Mouse (Mus musculus) cerebellum, postnatal 10 days (tissue): Measurements from ENCODE around the gene Itga8.

Experiments used
- DNase-seq, 2 experiments: peaks; one replicate each; pipeline ENCODE4 v3.0.0; 2021; ENCODE audit warnings: mixed read lengths in 2 of 2

Gene Itga8

DNA sequence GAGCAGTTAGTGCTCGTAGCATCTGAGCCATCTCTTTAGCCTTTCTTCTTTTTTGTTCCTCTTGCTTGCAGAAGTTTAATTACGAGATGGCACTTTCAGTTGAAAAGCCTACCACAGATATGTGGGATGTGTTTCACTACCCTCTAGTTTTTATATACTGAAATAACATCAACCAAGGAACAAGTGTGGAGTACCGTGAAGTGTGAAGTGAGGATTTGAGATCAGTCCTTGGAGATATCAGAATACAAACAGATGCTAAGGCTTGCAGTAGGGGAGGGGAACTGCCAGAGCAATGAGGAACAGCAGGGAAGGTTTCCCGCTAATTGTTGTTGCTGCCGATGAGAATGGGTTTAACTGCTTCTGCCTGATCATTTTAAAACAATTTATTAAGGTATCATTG is 114.1 kb downstream of the Itga8 start:
- DNase-seq: no peak

DNA sequence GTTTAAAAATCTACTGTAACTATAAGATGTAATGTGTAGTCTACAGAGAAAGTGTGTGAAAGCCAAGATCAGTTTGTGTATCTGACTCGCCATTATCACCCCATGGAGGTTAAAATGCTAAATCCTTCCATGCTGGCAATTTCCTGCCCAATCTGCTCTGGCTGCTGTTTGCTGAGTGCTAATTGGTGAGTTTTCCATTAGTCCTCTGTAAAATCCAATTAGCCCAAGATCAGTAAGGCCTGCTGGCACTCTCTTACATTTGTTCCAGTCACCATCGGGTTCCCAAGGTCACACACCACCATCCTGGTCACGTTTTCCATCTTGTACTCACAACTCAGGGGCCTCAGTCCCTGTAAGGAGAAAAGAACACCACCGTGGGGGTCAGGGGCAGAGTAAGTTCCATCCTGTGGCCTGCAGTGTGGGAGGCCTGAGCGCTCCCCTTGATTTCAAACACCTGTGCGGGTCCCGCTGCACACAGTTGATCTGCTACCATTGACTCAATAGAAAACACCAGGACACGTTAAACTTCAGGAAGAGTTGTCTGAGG is 119.2 kb downstream of the Itga8 start:
- DNase-seq: no peak

- no peak for DNase-seq
Observed at GRCm38 (mm10) chr2:12180635-12181034, 121.1 kb downstream of the Itga8 start.

DNA sequence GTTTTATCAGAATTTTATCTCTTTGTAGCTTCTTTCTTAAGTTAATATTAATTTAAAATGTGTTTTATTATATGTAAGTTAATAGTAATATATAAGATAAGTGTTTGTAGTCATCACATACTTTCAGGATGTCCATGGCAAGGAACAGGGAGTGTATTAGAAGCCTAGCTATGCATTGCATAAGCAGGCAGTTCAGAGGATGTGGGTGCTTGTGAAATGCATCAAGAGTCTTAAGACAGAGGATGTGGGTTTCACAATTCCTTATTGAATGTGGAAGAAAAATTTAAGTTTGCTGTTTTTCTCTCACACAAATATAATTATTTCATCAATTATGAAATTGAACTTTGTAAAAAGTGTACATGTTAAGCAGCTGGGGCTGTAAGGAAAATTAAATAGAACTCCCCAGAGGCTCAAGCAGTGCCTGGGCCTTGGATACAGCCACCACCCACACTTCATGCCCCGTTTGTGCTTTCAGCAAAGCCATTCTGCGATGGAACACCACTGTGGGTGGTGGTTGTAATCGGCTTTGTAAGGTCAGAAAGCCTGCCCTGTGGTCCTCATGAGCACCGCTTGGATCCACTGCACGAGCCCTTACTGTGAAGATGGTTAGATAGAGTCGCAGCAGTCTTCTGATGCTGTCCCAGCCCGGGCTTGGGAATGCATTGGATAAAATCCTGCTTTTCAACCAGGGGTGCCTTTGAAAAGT is 126.8 kb downstream of the Itga8 start:
- DNase-seq: no peak

- no peak for DNase-seq
Observed at GRCm38 (mm10) chr2:12170221-12170620, 131.5 kb downstream of the Itga8 start.

DNA sequence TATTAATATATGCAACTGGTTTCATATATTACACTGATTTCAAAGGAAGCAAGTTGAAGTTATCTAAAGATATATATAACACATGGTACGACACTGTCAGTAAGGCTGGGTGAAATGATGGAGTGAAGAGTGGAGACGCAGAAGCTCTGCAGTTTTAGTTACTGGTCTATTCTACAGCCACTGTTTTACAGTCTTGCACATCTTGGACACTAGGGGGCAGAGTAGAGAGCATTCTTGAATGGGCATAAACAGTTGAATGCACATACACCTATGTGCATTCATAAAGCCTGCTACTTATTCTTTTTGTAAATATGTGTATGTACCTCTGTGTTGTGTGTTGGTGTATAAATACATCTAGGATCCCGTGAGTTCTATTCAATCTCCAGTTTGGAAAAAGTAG is 141.2 kb downstream of the Itga8 start:
- DNase-seq: peak; percentile 71 to 76

- DNase-seq: no peak
Observed at GRCm38 (mm10) chr2:12157001-12157400, 144.7 kb downstream of the Itga8 start.

DNA sequence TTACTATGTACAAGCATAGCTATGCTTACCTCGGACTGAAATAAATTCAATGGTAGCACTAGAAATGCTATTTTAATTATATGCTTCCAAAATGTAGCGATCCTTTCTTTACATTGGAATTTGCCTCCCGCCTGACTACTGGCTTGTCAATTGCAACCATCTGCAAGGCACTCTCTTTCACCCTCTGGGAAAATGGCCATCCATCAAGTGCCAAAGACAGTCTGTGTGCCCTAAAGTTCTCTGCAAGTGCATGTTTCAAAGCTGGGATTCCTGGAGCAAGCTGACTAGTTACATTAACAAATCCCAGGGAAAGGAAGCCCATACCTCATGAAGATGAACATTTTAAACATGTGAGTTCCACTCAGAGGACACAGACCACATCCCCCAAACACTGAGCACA is 145.3 kb downstream of the Itga8 start:
- no peak for DNase-seq

DNA sequence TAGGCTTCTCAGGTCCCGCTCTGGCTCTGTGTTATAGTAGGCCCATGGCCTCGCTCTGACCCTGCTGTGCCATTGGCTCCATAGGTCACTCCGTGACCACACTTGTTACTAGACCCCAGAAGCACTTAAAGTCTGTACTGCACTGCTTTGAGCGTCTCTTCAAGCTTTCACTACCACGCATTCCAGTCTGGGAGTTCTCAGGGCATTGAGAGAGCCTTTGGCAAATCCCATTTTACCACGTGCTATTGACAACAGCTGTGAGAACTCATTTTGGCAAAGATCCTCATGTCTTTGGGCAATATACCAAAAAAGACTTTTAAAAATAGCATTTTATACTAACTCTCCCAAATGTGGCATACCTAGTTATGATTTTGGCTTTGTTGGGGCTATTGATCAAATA is 147.0 kb downstream of the Itga8 start:
- no peak for DNase-seq

DNA sequence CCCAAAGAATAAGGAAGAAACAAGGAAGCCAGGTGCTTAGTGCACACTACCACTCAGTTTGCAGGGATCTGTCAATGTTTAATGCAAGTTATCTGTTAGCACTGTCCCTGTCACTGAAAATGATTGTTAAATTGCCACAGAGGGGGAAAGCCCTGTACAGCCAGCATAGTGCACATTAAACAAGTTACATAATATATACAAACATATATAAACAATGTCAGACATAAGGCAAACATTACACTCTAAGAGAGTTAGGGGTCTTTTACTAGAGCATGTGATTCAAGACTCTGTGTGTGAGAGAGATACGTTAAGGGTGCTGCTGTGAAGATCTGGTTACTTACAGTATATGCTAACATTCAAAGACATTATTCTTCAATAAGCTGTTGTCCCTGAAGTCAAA is 148.2 kb downstream of the Itga8 start:
- DNase-seq: no peak

DNA sequence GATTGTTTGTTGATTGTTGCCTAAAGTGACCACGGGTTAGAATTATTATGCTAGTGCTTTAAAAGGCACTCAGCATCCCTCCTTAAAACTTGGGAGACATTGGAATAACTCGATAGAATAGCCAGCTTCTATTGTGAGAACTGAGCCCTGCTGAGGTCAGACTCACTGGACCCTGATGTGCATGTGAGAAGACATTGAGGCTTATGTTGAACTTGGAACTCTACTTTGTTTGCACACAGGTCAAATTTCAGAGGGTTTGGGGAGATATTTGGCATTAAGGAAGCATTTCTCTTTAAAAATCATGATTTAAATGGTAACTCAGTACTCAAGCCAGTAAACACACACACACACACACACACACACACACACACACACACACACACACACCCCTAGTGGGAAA is 153.8 kb downstream of the Itga8 start:
- no peak for DNase-seq

GRCm38 (mm10) chr2:12146612-12147011 is 155.1 kb downstream of the Itga8 start:
- DNase-seq: no peak

DNA sequence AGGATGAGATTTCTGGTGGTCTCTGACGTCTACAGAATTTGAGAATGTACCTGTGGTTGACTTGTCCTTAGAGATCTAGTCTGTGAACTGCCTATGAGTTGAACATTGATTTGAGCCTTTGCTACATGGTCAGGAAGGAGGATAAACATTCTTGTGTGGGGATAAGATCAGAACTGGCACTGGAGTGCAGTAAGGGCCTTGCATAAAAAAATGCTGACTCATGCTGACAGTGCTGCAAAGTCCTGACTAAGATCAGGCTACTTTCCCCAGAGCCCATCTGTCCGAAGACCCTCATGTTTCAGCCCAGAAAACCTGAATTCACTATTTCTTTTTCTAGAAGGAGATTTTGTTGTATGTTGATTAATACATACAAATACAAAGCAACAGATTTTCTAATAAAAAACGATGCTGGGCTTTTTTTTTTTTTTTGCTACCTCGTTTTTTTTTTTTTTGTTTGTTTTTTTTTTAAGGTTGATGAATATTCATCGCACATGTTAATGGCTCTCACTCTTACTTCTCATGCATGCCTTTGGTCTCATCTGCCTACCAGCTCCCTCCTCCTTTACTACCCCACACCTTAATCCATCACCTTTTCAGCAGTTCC is 162.9 kb downstream of the Itga8 start:
- no peak for DNase-seq

- DNase-seq: no peak
Observed at GRCm38 (mm10) chr2:12126580-12126979, 175.1 kb downstream of the Itga8 start.

DNA sequence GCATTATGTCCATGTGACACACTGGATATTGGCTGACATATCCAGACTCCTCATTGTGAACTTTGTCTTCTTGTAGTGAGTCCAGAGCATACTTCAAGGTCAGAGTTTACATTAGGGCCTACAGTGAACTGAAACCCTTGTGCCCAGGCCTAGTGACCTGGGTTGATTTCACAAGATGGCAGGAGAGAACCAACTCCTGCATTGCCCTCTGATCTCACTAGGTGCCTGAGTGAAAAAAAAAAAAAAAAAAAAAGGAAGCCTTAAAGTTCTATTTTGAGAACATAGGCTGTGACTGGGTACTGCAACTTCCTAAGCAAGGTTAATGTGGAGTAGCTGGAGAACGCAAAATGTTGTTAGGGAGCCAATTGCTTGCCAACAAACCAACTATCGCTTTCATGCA is 186.2 kb downstream of the Itga8 start:
- no peak for DNase-seq

DNA sequence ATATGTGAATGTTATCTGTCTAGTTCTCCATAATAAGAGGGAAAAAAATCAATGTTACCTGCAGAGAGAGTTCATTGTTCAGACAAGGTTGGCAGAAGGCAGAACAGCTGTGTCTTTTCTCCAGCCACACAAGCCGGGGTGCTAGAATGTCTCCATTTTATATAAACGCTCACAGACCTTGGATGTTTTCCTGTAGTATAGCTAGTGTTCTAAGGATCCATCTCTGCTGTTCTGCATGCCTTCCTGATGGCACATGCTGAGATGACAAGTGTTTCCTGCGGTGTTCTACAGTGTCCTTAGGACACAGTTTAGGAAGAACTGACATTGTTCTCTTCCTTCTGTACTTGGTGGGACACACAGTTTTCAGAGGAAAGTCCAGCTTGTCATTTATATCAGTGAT is 192.4 kb downstream of the Itga8 start:
- no peak for DNase-seq

DNA sequence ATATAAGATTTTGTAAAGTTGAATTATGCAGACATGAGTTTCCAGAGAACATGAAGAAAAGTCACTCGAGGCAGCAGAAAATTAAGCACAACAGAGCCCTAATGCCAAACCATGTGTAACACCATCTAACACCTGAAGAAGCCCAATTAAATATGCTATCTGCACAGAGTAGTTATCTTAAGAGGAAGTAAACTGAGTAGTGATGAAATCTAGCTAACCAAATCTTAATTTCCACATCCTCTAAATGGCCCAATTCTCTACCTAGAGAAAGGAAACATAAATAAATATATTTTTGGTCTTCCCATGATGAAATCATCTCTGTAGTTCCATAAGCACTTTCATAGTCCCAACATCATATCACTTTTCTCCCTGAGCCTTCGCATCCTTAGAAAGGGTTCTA is 193.4 kb downstream of the Itga8 start:
- DNase-seq: no peak

DNA sequence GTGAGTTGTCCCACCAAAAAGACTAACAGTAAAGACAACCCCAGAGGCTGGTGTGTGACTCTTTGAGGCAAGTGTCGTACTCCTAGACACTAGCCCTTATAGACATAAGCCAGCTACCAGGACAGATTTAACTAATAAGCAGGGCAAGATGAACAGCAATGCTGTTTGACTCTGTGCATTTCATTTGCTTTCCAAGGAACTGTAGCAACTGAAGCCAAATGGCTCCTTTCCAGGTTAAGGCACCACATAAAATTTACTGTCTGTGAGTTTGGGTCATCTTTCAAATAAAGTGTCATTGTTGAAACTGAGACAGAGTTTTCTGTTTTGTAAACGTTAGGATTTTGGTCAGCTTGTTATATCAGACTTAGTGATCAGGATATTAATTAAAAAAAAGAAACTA is 194.5 kb downstream of the Itga8 start:
- DNase-seq: peak; percentile 7 to 8

GRCm38 (mm10) chr2:12103183-12103582 is 198.5 kb downstream of the Itga8 start:
- no peak for DNase-seq

DNA sequence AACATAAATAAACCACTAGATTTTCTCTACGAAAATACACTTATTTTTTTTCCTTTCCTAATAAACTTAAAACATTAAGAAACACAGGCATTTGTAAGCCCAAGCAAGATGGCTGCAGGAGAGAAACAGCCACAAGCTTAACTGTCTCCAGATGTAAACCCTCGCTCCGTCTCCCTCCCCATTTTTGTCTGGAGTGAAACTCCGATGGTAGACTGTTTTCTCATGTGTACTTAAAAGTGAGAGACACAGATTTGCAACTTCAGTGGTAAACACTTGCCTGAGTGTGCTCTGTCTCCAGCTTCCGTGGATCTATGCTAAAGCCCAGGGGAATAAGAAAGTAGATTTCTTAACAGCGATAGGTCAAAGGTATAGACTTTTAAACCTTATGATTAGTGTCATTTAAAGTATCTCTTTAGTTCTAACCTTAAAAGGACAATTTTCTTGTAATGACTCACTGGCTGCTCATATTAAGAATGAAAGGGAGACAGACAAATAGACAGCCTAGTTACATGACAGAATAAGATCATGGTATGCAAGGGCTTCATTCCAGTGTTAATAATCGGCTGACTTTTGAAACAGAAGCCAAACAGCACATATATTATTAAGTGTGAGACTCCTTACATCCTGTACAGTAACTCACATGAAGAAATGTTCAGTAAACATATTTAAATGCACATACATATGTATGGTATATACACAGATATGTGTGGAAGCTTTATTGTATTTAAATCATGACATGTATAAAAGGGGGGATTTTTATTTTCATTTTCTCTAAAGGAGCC is 209.3 kb downstream of the Itga8 start:
- no peak for DNase-seq

DNA sequence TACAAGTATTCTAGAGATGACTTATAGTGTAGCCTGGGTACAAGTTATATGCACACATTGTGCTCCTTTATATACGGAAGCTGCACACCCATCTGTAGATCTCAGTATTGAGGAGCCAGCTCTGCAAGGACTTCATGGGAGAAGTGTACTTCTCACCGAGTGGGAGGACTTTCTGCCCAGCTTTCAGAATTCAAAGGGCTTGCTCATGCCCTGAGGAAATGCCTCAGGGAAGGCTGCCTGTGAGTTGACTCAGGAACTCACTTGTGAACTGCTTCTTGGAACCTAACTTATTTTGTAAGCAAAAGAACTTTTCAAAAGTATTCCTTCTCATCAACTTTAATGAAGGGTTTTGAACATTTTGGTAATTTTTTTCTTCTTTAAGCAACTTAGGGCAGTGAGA is 210.7 kb downstream of the Itga8 start:
- no peak for DNase-seq

DNA sequence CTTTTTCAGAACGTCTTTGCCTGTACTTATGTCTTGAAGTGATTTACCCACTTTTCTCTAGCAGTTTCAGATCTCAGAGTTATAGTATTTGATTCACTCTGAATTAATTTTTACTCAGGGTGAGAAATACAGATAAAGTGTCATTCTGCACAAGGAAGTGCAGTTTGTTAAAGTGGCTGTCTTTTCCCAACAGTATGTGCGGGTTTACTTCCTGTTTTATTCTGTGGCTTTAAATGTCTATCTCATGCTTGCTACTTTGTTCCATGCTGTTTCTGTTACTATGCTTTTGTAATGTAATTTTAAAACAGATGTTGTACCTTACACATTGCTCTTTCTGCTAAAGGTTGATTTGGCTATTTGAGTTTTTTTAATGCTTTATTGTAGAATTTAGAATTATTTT is 216.2 kb downstream of the Itga8 start:
- DNase-seq: no peak

DNA sequence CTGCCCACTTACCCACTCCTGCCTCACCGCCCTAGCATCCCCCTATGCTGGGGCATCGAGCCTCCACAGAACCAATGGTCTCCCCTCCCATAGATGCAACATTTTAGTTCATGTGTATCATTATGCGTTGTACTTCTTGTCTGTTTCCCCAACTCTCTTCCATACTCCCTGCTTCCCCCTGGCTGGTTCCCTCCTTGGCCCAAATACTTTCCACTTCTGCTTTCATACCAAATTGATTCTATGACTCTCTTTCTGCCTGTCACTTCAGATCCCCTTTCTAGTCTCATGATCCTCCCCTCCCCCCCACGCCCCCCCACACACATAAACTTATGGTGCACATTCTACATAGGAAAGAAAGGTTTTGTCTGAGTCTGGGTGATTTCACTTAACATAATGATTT is 217.4 kb downstream of the Itga8 start:
- DNase-seq: no peak
